Mouse (Mus musculus): ENCODE data around the gene Chd1. TPM values are rescaled to one million over a fixed set of nuclear protein-coding genes. Genes with fewer than 3 reads are reported as not detected.
"Not testable (repeated sequence)": the region's sequence is repeated elsewhere in the genome, so short reads cannot be mapped to it uniquely, and the experiment has no call there.

Chd1 gene
- total RNA-seq, 1 experiment from 2014 or later = 114 TPM

DNA sequence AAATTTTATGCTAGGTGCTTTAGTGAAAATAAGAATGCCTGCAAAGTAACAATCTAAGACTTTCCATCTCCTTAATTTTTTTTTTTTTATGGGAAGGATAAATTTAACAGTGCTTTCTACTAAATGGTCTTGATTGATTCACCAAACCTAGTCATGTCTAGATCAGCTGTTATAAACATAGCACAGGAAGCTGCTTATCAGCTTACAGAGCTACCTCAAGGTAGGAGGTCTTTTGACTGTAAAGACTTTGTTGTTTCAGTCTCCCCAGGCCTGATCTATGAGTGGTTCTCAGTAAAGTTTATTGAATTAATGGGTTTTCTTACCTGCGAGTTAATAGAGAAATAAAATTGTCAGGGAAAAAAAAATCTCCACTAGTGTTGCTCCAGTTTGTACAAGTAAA, 18.5 kb downstream of the Chd1 start:
- no peak for ATAC-seq (ENCODE audit: extremely low read depth, insufficient number of reproducible peaks, low FRiP score, poor library complexity, severe bottlenecking)

DNA sequence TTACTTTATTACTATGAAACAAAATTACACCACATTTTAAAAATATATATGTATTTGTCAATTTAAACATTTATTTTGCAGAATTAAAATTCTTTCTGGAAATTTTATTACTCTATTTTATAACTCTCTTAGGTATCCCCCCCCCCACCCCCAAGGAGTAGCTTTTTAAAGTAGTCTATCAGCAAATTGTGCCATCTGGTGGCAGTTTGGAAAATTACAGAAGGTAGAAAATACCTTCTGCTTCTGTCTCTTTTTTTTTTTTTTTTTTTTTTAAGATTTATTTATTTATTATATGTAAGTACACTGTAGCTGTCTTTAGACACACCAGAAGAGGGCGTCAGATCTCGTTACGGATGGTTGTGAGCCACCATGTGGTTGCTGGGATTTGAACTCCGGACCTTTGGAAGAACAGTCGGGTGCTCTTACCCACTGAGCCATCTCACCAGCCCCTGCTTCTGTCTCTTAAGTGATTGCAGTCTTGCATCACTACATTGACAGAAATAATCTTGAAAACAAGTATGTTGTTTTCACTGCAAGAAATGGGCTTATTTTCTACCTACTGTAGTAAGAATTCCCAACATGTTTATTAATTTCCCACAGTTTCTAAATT, 19.2 kb downstream of the Chd1 start:
- not testable (repeated sequence) for ATAC-seq (ENCODE audit: extremely low read depth, insufficient number of reproducible peaks, low FRiP score, poor library complexity, severe bottlenecking)

GRCm38 (mm10) chr17:15731706-15732105, 26.9 kb downstream of the Chd1 start:
- ATAC-seq (ENCODE audit: extremely low read depth, insufficient number of reproducible peaks, low FRiP score, poor library complexity, severe bottlenecking) = no peak

- no peak for ATAC-seq (ENCODE audit: extremely low read depth, insufficient number of reproducible peaks, low FRiP score, poor library complexity, severe bottlenecking)
Measured at GRCm38 (mm10) chr17:15737346-15737917, 32.7 kb downstream of the Chd1 start.

- no peak for ATAC-seq (ENCODE audit: extremely low read depth, insufficient number of reproducible peaks, low FRiP score, poor library complexity, severe bottlenecking)
Measured at GRCm38 (mm10) chr17:15741836-15742235, 37.1 kb downstream of the Chd1 start.

- ATAC-seq (ENCODE audit: extremely low read depth, insufficient number of reproducible peaks, low FRiP score, poor library complexity, severe bottlenecking) = no peak
Measured at GRCm38 (mm10) chr17:15742953-15743352, 38.2 kb downstream of the Chd1 start.

- ATAC-seq (ENCODE audit: extremely low read depth, insufficient number of reproducible peaks, low FRiP score, poor library complexity, severe bottlenecking) = no peak
Measured at GRCm38 (mm10) chr17:15743379-15743778, 38.6 kb downstream of the Chd1 start.

DNA sequence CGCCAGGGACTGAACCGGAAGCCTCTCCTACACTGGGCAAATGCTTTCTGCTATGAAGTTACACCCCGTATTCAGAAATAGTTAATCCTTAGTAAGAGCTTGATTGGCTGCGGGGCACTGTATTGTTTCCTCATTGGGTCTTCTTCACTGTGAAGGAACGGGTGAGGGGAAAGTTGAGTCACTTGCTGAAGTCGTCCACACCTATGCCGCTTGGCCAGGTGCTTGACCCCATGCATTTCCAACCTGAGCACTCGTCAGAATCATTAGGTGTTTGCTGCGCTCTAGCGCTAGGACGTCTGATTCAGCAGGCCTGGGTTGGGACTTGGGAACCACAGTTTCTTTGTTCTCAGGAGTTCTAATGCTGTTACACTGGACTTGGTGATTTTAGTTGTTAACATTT, 41.9 kb downstream of the Chd1 start:
- no peak for ATAC-seq (ENCODE audit: extremely low read depth, insufficient number of reproducible peaks, low FRiP score, poor library complexity, severe bottlenecking)

DNA sequence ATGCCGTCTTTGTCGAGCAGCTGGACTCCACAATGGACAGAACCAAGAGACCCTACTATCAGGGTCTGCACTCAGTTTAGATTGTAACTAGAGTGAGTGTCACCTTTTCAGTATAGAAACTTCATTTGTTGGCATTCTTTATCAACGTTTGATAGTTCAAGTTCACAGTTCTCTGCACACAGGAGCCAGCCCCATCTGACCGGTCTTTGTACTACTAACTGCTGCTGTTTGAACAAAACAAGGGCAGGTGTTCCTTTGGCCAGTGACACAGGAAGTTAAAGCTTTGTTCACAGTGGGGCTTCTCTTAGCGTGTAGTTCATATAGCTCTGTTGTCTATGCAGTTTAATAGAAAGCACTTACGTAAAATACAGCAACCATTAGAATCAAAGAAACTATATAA, 43.3 kb downstream of the Chd1 start:
- no peak for ATAC-seq (ENCODE audit: extremely low read depth, insufficient number of reproducible peaks, low FRiP score, poor library complexity, severe bottlenecking)

GRCm38 (mm10) chr17:15751264-15751663, 46.5 kb downstream of the Chd1 start:
- ATAC-seq (ENCODE audit: extremely low read depth, insufficient number of reproducible peaks, low FRiP score, poor library complexity, severe bottlenecking) = not testable (repeated sequence)

DNA sequence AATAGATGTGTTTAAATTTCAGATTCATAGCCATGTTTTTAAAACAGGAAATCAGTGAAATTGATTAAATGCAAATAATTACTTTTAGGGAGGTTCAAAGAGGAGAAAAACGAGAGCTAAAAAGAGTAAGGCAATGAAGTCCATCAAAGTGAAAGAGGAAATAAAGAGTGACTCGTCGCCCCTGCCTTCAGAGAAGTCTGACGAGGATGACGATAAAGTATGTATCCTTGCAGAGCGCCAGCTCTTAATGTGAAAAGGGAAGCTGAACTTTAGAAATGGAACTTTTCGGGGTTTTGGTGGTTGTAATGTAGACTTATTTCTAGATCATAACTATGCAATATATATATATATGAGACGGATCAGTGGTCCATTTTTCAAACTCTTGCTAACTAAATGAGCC, 56.4 kb downstream of the Chd1 start:
- ATAC-seq (ENCODE audit: extremely low read depth, insufficient number of reproducible peaks, low FRiP score, poor library complexity, severe bottlenecking) = peak; percentile 91; the same call in 1 of the 2 replicates

DNA sequence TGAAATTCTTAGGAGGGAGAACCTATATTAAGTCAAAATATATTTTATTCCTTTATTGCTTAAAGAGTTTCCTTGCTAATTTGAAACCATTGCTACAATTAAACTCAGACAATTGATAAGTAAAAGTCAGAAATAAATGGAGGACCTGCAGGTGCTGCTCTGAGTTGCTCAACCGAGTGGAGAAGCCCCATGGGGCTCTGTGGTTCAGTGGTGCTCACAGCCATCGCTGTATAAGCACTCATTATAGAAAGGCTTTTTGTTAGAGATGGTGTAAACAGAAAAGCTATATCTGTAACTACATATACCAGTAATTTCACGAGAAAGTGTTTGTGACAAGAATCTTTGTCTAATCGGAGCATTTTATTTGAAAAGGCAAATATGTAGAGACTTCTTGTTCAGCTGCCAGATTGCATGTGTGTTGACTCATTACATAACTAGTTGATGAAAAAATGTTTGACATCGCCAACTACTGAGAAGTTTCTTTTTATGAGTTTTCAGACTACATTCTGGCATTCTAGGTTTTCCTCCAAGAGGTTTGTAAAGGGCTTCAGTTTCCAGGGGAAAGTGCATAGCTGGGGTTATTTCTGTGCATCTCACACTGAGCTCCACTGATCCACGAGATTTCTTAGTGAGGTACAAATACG, 64.4 kb downstream of the Chd1 start:
- ATAC-seq (ENCODE audit: extremely low read depth, insufficient number of reproducible peaks, low FRiP score, poor library complexity, severe bottlenecking) = peak; percentile 72

DNA sequence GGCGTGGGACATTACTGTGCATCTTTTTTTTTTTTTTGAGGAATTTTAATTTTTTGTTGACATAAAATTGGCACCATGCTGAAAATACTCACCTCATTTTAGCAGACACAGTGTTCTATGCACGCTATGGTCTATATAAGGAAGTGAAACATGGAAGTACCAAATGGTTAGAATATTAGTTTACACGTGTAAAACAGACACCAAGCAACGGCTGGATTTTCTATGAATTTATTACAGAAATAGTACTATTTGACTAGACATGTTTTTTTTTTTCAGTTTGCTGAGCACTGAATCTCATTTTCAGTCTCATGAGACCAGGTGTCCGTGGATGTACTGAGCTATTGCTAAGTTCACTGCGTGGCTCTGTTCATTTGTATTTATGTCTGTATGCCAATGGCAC, 69.2 kb downstream of the Chd1 start:
- peak; percentile 82 for ATAC-seq (ENCODE audit: extremely low read depth, insufficient number of reproducible peaks, low FRiP score, poor library complexity, severe bottlenecking)

DNA sequence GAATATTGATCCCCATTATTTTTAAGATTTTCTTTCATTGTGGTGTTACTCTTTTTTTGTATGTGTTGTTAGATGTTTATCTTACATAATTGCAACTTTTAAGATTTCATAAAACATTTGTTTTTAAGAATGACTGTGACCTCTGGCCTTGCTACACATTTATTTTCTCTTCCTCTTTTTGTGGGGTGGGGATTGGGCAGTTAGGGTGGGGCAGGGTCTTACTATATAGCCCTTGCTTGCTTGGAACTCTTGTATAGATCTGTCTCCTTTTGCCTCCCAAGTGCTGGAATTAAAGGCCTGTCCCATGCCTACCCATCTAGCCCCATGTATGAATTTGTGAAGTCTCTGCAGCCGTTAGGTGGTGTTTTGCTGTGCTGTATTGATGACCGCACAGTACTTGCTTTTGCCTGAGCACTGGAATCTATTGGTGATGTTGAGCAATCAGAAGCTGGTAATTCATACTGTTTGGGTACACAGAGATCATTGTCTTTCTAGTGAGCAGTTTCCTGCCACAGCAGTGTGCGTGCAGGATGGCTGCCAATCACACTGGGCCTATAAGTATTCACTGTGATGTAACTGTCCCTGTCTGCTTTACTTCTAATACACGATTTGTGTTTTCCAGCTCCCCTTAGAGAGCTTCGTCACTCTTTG, 69.9 kb downstream of the Chd1 start:
- no peak; the same call in 1 of the 2 replicates for ATAC-seq (ENCODE audit: extremely low read depth, insufficient number of reproducible peaks, low FRiP score, poor library complexity, severe bottlenecking)

GRCm38 (mm10) chr17:15776349-15776748, 71.6 kb downstream of the Chd1 start:
- ATAC-seq (ENCODE audit: extremely low read depth, insufficient number of reproducible peaks, low FRiP score, poor library complexity, severe bottlenecking) = no peak

DNA sequence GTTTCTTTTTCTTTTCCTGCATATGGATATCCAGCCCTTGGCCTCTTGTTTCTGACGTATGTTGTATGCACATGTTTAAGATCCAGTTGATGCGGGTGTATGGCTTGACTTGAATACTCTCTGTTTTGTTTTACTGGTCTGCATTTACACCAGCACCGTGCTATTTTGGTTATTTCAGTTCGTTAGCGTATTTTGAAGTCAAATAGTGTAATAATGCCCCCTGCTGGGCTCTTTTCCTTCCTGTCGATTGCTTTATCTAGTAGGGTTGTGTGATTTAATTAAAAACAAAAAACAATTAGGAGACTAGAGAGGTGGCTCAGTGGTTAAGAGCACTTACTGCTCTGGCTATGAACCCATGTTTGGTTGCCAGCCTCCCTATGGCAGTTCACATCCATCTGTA, 73.2 kb downstream of the Chd1 start:
- peak; percentile 58; the same call in 1 of the 2 replicates for ATAC-seq (ENCODE audit: extremely low read depth, insufficient number of reproducible peaks, low FRiP score, poor library complexity, severe bottlenecking)

GRCm38 (mm10) chr17:15787036-15787435, 82.3 kb downstream of the Chd1 start:
- ATAC-seq (ENCODE audit: extremely low read depth, insufficient number of reproducible peaks, low FRiP score, poor library complexity, severe bottlenecking) = 0 out of 2 replicates have a peak, but pooled peaks have one; percentile 36

- ATAC-seq (ENCODE audit: extremely low read depth, insufficient number of reproducible peaks, low FRiP score, poor library complexity, severe bottlenecking) = no peak
Measured at GRCm38 (mm10) chr17:15790716-15791115, 85.9 kb downstream of the Chd1 start.

DNA sequence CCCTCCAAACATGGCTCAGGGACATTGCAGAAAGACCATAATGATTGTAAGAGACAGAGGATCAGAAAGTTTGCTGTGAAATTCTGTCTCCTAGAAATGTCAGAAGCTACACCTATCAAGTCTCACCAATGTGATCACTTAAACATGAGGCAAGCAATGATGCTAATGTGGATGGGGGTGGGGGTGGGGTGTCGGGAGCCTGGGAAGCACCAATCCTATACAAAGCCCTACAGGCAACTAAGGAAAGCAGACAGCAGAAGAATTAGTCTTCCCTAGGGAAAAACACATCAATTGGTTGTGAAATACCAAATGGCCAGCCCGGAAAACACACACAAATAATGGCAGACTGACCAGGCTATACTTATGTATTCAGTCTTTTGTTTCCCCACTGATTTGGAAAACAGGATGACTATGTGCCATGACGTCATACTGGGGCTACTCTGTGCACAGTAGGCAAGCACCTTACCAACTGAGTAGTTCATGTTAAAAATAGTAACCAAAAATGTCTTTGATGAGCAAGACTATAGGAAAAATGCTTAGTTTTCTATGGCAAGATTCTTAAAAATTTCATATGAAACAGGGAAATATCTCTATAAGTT, 94.5 kb downstream of the Chd1 start:
- no peak for ATAC-seq (ENCODE audit: extremely low read depth, insufficient number of reproducible peaks, low FRiP score, poor library complexity, severe bottlenecking)

All from neutrophil, adult 5-6 weeks (primary cell).